Mouse (Mus musculus): ENCODE results near the gene Lrrc10b.

The Lrrc10b gene

DNA sequence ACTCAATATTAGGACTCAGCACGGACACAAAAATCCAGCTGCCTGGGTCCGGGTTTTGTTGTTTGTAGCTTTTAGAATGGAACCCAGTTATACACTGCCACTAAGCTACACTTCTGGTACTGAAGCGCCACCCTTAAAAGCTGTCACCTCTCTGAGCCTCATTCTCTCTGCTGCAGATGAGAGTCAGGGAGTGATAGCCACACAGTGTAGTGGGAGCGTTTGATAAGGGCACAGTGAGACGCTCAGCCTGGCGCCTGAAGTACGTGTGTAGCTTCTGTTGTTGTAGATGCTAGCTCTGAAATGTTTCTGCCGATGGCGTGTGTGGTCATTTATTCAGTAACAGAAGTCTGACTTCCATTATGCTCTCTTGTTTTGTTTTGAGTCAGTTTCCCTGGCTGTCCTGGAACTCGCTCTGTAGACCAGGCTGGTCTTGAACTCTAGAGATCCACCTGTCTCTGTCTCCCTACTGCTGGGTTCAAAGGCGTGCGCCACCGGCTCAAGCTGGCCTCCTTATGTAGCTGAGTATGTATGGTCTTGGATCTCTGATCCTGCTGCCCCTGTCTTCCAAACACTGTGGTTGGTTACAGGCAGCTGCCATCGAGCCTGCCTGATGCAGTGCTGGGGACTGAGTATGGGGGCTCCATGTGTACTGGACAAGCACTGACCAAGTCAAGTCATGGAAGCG lies 12.4 kb downstream of the Lrrc10b start:
- DNase-seq (ENCODE audit: low spot score in 2 of 2): no peak

DNA sequence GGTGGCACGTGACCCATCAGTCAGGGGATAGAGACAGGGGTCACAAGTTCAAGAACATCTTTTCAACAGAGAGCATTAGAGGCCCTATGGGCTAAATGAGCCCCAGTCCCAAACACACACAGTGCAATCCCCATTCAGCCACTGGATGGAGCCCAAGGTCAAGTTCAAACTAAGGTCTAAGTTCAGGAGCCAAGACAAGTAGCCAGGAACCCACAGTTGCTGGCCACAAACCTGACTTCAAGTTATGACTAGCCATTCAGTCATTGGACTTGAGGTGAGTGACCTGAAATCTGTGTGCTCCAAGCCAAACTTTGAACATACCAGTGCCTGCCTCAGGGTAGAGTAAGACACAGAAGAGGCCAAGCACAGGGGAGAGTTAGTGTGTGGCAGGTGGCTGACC lies 19.8 kb downstream of the Lrrc10b start:
- no peak for DNase-seq (ENCODE audit: low spot score in 2 of 2)

DNA sequence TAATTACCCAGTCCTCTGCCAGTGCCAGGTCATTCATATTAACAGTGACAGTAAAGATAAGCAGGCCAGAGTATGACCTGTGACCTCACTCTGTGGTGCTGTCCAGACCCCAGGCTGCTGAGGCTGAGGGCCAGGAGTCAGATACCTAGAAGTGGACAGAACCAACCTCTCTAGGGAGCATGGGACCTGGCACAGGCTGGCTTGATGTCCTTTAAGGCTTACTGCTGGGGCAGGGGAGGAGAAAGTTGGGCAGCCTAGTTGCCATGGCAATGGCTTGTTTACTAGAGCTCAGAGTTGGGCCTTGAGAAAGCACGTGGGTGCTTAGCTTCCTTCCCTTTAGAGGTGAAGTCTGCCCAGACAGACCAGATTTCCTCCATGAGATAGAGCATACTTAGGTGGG lies 20.5 kb downstream of the Lrrc10b start:
- no peak for DNase-seq (ENCODE audit: low spot score in 2 of 2)

DNA sequence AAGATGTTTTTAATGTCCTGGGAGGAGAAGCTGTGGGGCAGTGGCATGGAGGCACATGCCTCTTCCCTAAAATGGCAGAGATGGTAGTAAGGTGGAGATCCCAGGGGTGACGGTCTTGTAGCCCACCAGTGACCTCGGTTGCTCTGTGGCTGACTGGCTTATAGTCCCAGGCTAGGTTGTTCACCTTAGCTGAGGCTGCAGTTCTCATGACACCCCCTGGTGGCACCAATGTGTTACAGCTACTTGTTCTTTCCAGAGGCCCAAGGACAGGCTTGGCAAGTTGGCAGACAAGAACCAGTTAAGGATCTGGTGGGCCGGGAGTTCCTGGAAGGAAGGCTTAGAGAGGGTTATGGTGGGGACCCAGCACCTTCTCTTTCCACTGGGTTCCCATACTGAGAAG lies 21.4 kb downstream of the Lrrc10b start:
- peak; percentile 69 to 81 for DNase-seq (ENCODE audit: low spot score in 2 of 2)

DNA sequence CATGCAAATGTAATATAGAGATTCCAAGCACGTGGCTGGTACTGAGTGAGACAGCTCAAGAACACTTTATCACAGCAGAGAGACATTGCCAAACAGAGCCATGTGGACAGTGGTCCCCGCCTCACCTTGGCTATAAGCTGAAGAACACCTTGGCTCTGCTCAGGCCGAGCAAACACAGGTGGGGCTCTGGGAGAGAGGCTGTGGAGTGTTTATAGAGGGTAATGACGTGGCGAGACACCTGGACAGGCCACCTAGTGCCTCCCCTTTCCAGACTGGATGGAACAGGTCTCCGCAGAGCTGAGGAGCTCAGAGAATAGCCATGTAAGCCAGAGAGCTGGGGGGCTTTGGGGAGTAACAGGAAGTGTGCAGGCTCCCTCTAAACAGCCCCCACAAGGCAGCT lies 22.3 kb downstream of the Lrrc10b start:
- DNase-seq (ENCODE audit: low spot score in 2 of 2): no peak

DNA sequence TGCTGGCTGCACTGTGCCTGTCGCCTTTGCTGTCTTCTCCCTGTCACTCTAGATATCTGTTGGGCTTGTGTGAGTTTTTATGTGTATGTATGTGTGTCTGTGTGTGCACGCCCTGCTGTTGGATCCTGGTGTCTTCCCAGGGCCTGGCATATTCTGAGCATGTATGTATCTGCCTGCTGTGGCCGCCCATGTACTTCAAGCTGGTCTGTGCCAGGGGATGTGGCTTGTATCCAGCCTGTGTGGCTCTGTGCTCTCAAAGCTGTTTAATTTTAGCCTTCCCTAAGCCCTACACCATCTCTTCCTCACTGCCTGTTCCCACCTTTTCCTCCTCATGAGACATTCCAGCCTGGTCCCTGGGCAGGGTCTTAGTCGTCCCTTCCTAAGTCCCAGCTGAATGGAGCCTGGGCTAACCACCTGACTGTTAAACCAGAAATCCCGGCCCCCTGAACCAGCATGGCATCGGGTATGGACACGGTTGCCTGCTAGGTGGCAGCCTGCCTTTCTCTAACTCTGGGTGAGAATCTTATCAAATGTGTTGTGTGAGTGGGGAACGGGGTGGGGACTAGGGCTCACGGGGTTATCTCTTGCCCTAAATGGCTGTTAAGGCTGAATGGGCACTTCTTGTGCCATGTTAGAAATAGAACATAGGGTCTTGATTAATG lies 23.3 kb downstream of the Lrrc10b start:
- peak; percentile 53 to 68 for DNase-seq (ENCODE audit: low spot score in 2 of 2)

DNA sequence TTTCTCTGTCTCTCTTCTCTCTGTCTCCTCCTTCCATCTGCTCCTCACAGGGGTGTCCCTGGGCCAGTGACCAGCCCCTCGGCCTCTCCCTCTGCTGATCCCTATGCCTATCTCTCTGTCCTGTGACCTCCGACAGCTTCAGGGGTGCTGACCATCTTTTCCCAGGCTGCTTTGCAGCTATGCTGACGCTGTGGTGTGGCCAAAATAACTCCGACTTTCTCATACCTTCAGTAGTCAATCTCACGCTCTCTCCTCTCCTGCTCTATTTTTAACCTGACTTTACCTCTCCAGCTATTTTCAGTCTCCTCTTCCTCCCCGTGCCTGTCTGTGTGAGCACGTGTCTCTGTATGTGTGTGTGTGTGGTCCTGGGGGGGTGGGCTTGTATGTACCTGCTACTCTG lies 24.0 kb downstream of the Lrrc10b start:
- no peak for DNase-seq (ENCODE audit: low spot score in 2 of 2)

DNA sequence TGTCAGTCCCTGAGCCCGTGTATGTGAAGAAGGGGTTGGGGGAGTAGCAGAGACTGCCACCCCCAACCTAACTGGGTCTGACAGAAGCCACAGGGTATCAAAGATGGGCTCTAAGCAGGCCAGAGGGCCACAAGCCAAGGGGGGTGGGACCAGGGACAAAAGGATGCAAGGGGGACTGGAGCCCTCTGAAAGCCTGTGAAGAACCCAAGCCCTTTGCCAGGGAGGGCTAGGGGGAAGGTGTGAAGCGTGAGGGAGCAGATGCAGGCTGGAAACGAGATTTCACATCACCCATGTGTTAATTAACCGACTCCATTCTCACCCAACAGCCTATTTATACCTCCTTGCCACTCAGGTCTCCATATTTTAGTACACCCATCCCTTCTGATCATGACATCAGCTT lies 25.4 kb downstream of the Lrrc10b start:
- DNase-seq (ENCODE audit: low spot score in 2 of 2): no peak

DNA sequence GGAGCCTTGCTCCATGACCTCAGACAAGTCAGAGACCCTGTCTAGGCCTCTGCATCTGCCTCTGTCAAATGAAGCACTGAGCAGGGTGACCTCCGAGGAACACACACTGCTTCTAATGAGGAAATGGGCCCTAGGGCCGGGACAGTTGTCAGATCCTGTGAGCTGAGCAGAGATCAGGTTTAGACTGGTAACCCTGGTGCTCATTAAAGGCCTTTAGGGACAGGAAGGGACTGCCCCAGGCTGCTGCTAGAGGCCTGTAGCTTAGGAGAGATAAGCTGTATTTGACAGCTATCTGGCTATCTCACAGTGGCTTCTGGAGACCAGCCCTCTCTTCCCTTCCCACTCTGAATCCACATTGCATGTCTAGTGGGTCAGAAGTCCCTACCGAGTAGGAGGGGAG lies 25.9 kb downstream of the Lrrc10b start:
- DNase-seq (ENCODE audit: low spot score in 2 of 2): no peak

DNA sequence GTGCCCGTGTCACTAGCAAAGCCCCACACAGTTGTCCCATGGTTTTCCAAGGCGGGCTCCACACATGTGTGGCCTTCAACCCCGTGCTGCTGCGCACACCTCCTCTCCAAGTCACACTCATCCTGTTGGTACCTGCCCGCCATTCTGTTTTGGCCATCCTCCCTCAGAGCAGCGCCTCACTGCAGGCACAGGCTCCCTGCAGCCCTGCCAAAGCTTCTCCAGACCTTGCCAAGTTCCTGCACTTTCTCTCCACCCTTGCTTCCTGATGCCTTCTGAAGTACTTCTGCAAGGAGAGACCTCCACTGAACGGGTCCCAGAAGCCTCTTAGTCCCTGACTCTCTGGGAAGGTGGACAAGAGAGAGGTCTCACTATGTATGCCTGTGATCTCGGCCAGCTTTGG lies 27.9 kb downstream of the Lrrc10b start:
- DNase-seq (ENCODE audit: low spot score in 2 of 2): no peak

DNA sequence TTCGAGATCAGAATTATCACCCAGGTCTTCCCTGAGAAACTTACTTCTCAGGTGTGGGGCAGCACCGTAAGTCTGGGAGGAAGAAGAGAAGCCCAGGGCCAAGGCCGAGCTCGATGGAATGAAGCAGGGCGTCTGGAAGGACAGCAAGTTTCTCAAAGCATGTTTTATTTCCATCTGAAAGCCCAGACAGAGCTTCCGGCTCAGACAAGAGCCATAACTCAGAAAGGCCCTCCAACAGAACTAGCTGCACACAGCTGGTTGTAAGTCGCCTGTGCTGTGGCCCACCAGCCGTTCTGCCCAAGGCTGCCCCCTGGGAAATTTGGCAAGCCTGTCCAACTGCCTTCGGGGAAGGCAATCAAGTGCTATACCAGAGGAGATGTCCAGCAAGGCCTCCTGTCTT lies 29.8 kb downstream of the Lrrc10b start:
- DNase-seq (ENCODE audit: low spot score in 2 of 2): no peak

DNA sequence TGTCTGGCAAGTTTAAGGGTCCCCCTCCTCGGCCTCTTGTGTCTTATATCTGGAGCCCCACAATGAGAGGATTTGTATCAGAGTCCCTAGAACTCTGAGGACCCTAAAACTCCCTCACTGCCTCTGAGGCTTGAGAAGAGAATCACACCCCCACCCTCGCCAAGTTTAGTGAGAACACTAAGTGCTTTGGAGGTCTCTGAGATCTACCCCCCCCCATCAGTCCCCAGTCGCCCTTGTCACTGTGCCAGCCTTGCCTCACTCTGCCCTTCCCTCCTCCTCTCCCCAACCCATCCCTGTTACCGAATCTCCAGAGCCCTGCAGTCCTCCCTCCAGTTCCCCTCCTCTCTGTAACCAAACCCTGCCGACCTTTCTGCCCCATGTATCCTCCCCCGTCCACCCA lies 30.5 kb downstream of the Lrrc10b start:
- no peak for DNase-seq (ENCODE audit: low spot score in 2 of 2)

DNA sequence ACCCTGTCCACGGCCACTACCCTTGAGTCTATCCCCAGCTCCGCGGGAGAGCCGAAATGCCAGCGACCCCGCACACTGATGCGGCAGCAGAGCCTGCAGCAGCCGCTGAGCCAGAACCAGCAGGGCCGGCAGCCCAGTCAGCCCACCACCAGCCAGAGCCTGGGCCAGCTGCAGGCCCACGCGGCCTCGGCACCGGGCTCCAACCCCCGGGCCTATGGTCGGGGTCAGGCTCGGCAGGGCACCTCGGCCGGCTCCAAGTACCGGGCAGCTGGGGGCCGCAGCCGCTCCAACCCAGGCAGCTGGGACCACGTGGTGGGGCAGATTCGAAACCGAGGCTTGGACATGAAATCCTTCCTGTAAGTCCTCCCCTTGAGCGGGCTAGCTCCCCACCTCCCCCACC lies 31.0 kb downstream of the Lrrc10b start:
- DNase-seq (ENCODE audit: low spot score in 2 of 2): no peak

DNA sequence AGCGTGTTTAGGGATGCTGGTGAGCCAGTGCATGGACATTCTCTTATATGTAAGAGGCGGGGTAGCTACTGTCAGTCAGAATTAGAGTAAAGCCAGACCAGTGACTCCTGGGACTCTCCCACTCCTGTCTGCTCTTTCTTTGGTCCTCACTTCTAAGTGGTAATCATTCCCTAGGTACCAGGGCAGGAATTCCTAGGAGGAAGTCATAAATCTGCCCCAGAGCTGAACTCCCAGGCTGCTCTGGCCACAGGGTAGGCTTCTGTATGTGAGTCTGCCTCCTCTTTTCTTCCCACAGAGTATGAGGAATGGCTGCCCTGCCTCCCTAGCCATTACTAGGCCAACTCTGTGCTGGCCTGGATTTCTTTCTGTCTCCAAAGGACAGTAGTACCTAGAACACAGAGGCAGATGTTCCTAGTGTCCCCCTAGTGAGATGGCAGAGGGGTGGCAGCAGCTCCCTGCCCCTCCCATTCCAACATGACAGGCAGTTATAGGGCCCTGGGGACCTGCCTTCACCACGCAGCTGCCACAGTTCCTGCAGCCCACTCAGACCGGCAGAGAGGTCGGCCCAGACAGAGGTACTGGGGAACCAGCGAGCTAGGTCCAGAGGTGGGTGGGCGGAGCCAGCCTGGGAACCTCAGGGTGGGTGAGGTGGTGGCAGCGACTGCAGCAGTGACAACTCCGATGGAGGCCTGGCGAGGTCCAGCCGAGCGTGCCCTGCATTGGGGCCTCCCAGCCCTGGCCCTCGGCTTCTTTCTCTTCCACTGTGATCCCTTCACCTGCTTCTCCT lies 31.6 kb downstream of the Lrrc10b start:
- DNase-seq (ENCODE audit: low spot score in 2 of 2): no peak

DNA sequence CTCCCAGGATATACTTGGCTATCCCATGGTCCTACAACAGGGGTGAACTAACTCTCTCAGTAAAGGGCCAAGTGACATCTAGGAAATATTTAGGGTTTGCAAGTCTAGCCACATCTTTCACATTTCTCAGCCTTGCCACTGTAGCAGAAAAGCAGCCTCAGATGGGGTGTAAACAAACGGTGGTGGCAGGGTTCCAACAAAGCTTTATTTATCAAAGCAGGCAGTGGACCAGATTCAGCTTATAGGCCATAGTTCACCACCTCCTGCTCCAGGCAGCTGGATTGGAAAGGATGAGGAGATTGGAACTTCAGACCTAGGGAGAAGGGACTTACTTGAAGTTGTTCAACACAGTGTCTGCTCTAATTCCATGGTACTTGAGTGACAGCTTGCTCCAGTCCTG lies 32.5 kb downstream of the Lrrc10b start:
- no peak for DNase-seq (ENCODE audit: low spot score in 2 of 2)

DNA sequence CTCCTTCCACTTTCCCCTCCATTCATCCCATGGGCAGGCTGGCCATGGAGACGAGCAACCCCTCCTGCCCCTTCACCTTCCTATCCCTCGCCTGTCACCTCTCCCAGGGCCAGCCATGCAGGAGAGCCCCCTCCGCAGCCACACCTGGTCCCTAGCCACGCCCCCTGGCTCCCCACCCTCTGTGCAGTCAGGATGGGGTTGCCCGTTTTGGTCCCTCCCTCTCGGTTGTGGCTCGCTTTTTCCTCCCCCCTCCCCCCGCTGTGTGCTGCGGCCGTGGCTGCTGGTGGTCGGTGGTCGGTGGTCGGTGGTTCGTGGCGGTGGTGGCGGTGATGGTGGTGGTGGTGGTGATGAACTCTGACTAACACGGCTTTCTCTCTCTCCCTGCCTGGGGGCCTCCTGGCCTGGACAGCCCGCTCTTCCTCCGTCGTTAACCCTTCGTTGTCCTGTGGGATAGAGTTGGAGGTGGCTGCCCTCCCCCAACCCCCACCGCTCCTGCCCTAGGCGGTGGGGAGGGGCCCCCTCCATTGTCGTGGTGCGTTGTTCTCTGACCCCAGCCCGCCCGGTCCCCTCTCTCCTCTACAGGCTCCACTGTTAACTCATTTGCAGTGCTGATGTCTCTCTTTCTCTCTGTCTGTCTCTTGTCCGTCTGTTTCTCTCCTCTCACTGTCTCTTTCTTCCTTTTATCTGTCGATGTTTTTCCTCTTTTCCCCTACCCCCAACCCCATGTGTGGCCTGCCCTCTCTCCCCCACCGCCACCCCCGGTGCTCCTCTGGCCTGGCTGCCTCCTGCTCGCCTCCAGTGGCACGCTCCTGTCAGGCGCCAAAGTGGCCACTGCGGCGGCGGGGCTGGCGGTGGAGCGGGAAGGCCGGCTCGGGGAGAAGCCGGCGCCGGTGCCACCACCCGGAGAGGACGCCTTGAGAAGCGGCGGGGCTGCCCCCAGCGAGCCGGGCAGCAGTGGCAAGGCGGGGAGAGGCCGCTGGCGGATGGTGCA lies 35.0 kb downstream of the Lrrc10b start:
- no peak for DNase-seq (ENCODE audit: low spot score in 2 of 2)

DNA sequence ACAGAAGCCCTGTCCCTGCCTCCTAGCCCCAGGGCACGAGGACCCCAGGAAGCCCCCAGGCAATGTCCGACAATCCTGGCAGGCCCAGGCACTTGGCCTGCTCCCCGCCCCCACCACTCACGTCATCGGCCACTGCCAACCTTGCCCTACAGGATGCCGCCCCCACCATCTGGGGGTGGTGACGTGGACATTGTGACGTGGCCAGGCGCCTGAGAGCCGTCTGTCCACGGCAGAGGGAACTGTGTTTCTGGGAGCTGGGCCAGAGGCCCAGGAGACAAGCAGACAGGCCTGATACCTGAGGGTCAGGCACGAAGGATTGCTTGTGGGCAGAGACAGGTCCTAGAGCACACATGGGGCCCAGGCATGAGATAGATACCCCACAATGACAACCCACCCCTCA lies 39.8 kb downstream of the Lrrc10b start:
- DNase-seq (ENCODE audit: low spot score in 2 of 2): no peak

DNA sequence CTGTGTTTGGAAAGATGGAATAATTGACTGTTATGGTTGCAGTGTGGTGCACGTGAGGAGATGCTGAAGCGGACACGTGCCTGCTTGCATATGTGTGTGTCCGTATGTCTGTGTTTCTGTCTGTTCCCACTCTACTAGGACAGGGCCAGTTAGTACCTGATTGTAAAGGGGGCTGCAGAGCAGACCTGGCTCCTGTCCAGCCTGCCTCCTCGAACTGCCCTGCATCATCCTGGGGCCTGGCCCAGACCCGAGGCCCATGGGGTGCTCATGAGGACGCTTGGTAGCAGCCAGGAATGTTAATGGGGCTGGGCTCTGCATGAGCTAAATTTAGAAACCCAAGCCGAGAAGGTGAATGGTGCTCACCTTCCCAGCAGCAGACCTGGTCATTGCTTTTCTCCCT lies 40.4 kb downstream of the Lrrc10b start:
- no peak for DNase-seq (ENCODE audit: low spot score in 2 of 2)

DNA sequence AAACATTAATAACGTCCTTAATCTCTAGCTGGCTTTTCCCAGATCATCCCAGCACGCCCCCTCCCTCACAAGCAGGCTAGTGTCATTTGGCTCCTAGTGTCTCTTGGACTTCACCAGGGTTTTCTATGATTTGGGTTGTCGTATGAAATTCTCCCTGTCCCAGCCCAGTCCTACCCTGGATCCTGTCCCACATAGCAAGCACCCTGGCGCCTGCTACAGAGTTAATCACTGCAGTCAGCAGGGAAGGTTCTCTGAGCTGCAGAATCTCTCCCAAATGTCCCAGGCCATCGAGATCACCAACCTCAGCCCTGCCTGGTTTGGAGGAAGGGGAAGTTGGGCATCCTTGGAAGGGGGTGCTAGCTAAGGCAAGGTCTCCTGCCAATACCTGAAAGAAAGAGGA lies 41.8 kb downstream of the Lrrc10b start:
- DNase-seq (ENCODE audit: low spot score in 2 of 2): no peak

DNA sequence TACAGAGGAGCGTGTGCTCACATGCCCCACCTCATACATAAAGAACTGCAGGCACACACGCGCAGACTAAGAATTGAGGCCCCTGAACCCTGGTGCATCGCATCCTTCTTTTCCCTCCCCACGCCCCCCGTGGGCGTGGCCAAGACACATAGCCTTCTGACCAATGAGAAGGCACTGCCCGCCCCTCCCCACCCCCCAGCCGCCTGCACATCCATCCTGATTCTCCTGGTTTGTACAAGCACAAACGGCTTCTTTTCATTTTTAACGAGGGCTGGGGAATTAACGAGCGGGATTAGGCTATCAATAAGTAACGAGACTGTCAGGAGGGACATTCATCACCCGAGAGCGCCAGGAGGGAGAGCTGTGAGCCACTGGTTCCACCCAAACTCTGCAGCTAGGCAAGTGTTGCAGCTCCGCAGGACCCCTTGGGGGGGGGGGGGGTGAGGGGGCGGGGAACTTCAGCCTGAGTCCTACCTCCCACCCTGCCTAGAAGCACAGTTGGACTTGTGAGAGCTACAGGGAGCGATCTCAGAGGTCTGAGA lies 43.5 kb downstream of the Lrrc10b start:
- no peak for DNase-seq (ENCODE audit: low spot score in 2 of 2)
